Mouse (Mus musculus) CH12.LX (cell line): ENCODE results near the gene Bzw1. TPM values are rescaled to one million over a fixed set of nuclear protein-coding genes. Genes with fewer than 3 reads are reported as not detected.
A peak's percentile ranks its signal among the peaks of the same experiment; 100 is the strongest.

Experiments
- DNase-seq: peaks from one replicate; pipeline ENCODE4 v3.0.0-alpha.2; 2013; ENCODE audit errors: extremely low read depth
- H3K27ac ChIP-seq: 2 replicates; pipeline ENCODE4 v1.5.1; 2012; ENCODE audit warnings: low read depth, mild to moderate bottlenecking, control low read depth, moderate library complexity; ENCODE audit not compliant: insufficient read depth
- H3K27me3 ChIP-seq: replicated peaks from 2 replicates; pipeline ENCODE3; 2012; ENCODE audit warnings: inconsistent platforms
- H3K36me3 ChIP-seq, 2 experiments: replicated peaks in 1 of 2; 2 replicates each; pipeline versions ENCODE3 to v1.6.1; 2012; ENCODE audit warnings: inconsistent platforms in 1 of 2, low read length in 1 of 2, mild to moderate bottlenecking in 1 of 2, mixed read lengths in 1 of 2, moderate library complexity in 1 of 2; ENCODE audit not compliant: control insufficient read depth in 1 of 2, insufficient read depth in 1 of 2
- H3K4me1 ChIP-seq, 2 experiments: 2 replicates each; pipeline ENCODE4 v1.6.1; 2012; ENCODE audit warnings: inconsistent platforms in 1 of 2, moderate library complexity in 1 of 2; ENCODE audit not compliant: insufficient read depth in 2 of 2, control insufficient read depth in 1 of 2
- H3K4me2 ChIP-seq: 2 replicates; pipeline ENCODE4 v1.6.1; 2012; ENCODE audit warnings: low read depth, mild to moderate bottlenecking, control low read depth; ENCODE audit not compliant: poor library complexity, insufficient read depth, severe bottlenecking
- H3K4me3 ChIP-seq, 3 experiments: fragments of 150-350 bp in 1 of 3; sonication (generic) in 1 of 3; replicated peaks in 1 of 3; 2 replicates each; pipeline versions ENCODE3 to v1.5.1; 2011 to 2012; ENCODE audit warnings: low read depth in 2 of 3, low read length in 2 of 3, mild to moderate bottlenecking in 2 of 3, moderate library complexity in 2 of 3, control low read depth in 1 of 3, improper control_type of control experiment in 1 of 3, inconsistent platforms in 1 of 3, mixed read lengths in 1 of 3; ENCODE audit not compliant: poor library complexity in 1 of 3
- H3K79me2 ChIP-seq: replicated peaks from 2 replicates; pipeline ENCODE4 v1.6.1; 2012; ENCODE audit warnings: mild to moderate bottlenecking, moderate library complexity; ENCODE audit not compliant: control insufficient read depth, poor library complexity, insufficient read depth, severe bottlenecking; ENCODE audit errors: extremely low read depth
- H3K9ac ChIP-seq: 2 replicates; pipeline ENCODE4 v1.6.1; 2012; ENCODE audit warnings: low read depth, mild to moderate bottlenecking, control low read depth, moderate library complexity; ENCODE audit not compliant: insufficient read depth
- H3K9me3 ChIP-seq: replicated peaks from 2 replicates; pipeline ENCODE3; 2012; ENCODE audit warnings: low read length, inconsistent platforms, mixed read lengths
- CHD1 ChIP-seq: IDR thresholded peaks from 2 replicates; pipeline ENCODE4 v1.6.1; 2012; ENCODE audit warnings: low read depth, low read length, improper control_type of control experiment, inconsistent platforms
- CHD2 ChIP-seq: IDR thresholded peaks from 2 replicates; pipeline ENCODE4 v1.6.1; 2011; ENCODE audit warnings: low read length, improper control_type of control experiment
- CTCF ChIP-seq, 2 experiments: IDR thresholded peaks in 1 of 2; conservative IDR thresholded peaks in 1 of 2; 2 replicates each; pipeline ENCODE4 v1.5.1; 2011 to 2012; ENCODE audit warnings: low read depth in 2 of 2, low read length in 2 of 2, improper control_type of control experiment in 1 of 2, inconsistent platforms in 1 of 2, mild to moderate bottlenecking in 1 of 2, moderate library complexity in 1 of 2
- E2F4 ChIP-seq: IDR thresholded peaks from 2 replicates; pipeline ENCODE4 v1.6.1; 2011; ENCODE audit warnings: low read depth, low read length, improper control_type of control experiment; ENCODE audit not compliant: insufficient replicate concordance
- ELF1 ChIP-seq: IDR thresholded peaks from 2 replicates; pipeline ENCODE4 v1.6.1; 2014; ENCODE audit warnings: low read depth, mild to moderate bottlenecking, inconsistent platforms, low read length, improper control_type of control experiment
- EP300 ChIP-seq: IDR thresholded peaks from 2 replicates; pipeline ENCODE4 v1.6.1; 2011; ENCODE audit warnings: low read length, improper control_type of control experiment
- ETS1 ChIP-seq: conservative IDR thresholded peaks from 2 replicates; pipeline ENCODE4 v1.6.1; 2012; ENCODE audit warnings: low read depth, mild to moderate bottlenecking, inconsistent platforms, low read length, improper control_type of control experiment, moderate library complexity
- GABPA ChIP-seq: IDR thresholded peaks from 2 replicates; pipeline ENCODE4 v1.6.1; 2012; ENCODE audit warnings: low read depth, low read length, improper control_type of control experiment, inconsistent platforms; ENCODE audit not compliant: insufficient replicate concordance
- HCFC1 ChIP-seq: IDR thresholded peaks from 2 replicates; pipeline ENCODE4 v1.6.1; 2012; ENCODE audit warnings: low read depth, mild to moderate bottlenecking, inconsistent platforms, low read length, improper control_type of control experiment
- IRF4 ChIP-seq: IDR thresholded peaks from 2 replicates; pipeline ENCODE4 v1.6.1; 2014; ENCODE audit warnings: low read depth, mild to moderate bottlenecking, inconsistent platforms, low read length, improper control_type of control experiment
- JUND ChIP-seq: conservative IDR thresholded peaks from 2 replicates; pipeline ENCODE4 v1.6.1; 2011; ENCODE audit warnings: low read depth, low read length, improper control_type of control experiment
- KAT2A ChIP-seq: IDR thresholded peaks from 2 replicates; pipeline ENCODE4 v1.6.1; 2012; ENCODE audit warnings: low read length, improper control_type of control experiment, inconsistent platforms; ENCODE audit not compliant: insufficient replicate concordance
- MAZ ChIP-seq: IDR thresholded peaks from 2 replicates; pipeline ENCODE4 v1.6.1; 2012; ENCODE audit warnings: low read depth, mild to moderate bottlenecking, inconsistent platforms, low read length, improper control_type of control experiment, moderate library complexity
- MEF2A ChIP-seq: IDR thresholded peaks from 2 replicates; pipeline ENCODE4 v1.6.1; 2014; ENCODE audit warnings: low read depth, mild to moderate bottlenecking, inconsistent platforms, low read length, improper control_type of control experiment, borderline replicate concordance
- MXI1 ChIP-seq: IDR thresholded peaks from 2 replicates; pipeline ENCODE4 v1.6.1; 2011; ENCODE audit warnings: mild to moderate bottlenecking, low read depth, low read length, improper control_type of control experiment
- MYC ChIP-seq: IDR thresholded peaks from 2 replicates; pipeline ENCODE4 v1.6.1; 2011; ENCODE audit warnings: low read depth, mild to moderate bottlenecking, improper control_type of control experiment, low read length
- NELFE ChIP-seq: IDR thresholded peaks from 2 replicates; pipeline ENCODE4 v1.6.1; 2011; ENCODE audit warnings: low read depth, low read length, improper control_type of control experiment
- PAX5 ChIP-seq: IDR thresholded peaks from 2 replicates; pipeline ENCODE4 v1.6.1; 2012; ENCODE audit warnings: low read length, inconsistent platforms, mixed read lengths
- POLR2A ChIP-seq: IDR thresholded peaks from 2 replicates; pipeline ENCODE4 v1.6.1; 2011; ENCODE audit warnings: low read depth, mild to moderate bottlenecking, improper control_type of control experiment, low read length
- POLR2AphosphoS2 ChIP-seq: IDR thresholded peaks from 2 replicates; pipeline ENCODE4 v1.6.1; 2011; ENCODE audit warnings: low read depth, low read length, improper control_type of control experiment
- RAD21 ChIP-seq: IDR thresholded peaks from 2 replicates; pipeline ENCODE4 v1.6.1; 2011; ENCODE audit warnings: low read depth, mild to moderate bottlenecking, low read length, improper control_type of control experiment, moderate library complexity
- RCOR1 ChIP-seq: conservative IDR thresholded peaks from 2 replicates; pipeline ENCODE4 v1.6.1; 2012; ENCODE audit warnings: low read depth, mild to moderate bottlenecking, inconsistent platforms, low read length, improper control_type of control experiment
- SIN3A ChIP-seq: IDR thresholded peaks from 2 replicates; pipeline ENCODE4 v1.6.1; 2012; ENCODE audit warnings: low read length, improper control_type of control experiment, inconsistent platforms
- TCF12 ChIP-seq: IDR thresholded peaks from 2 replicates; pipeline ENCODE4 v1.6.1; 2014; ENCODE audit warnings: low read depth, mild to moderate bottlenecking, inconsistent platforms, low read length, improper control_type of control experiment
- UBTF ChIP-seq: IDR thresholded peaks from 2 replicates; pipeline ENCODE4 v1.6.1; 2012; ENCODE audit warnings: low read depth, mild to moderate bottlenecking, inconsistent platforms, low read length, improper control_type of control experiment, moderate library complexity
- USF1 ChIP-seq: IDR thresholded peaks from 2 replicates; pipeline ENCODE4 v1.6.1; 2014; ENCODE audit warnings: low read depth, mild to moderate bottlenecking, inconsistent platforms, low read length, improper control_type of control experiment
- USF2 ChIP-seq: conservative IDR thresholded peaks from 2 replicates; pipeline ENCODE4 v1.6.1; 2011; ENCODE audit warnings: low read depth, low read length, improper control_type of control experiment
- ZC3H11A ChIP-seq: IDR thresholded peaks from 2 replicates; pipeline ENCODE4 v1.6.1; 2012; ENCODE audit warnings: low read depth, mild to moderate bottlenecking, inconsistent platforms, low read length, improper control_type of control experiment
- ZKSCAN1 ChIP-seq: IDR thresholded peaks from 2 replicates; pipeline ENCODE4 v1.6.1; 2012; ENCODE audit warnings: low read depth, inconsistent platforms, low read length, improper control_type of control experiment, borderline replicate concordance
- ZMIZ1 ChIP-seq: IDR thresholded peaks from 2 replicates; pipeline ENCODE4 v1.6.1; 2012; ENCODE audit warnings: low read depth, mild to moderate bottlenecking, inconsistent platforms, low read length, improper control_type of control experiment
- ZNF384 ChIP-seq: IDR thresholded peaks from 2 replicates; pipeline ENCODE4 v1.6.1; 2012; ENCODE audit warnings: low read depth, low read length, improper control_type of control experiment, inconsistent platforms
- dilution Hi-C: fragments of 300-500 bp; cut with MboI; formaldehyde crosslinking; loops from 2 replicates; pipeline ENCODE4 v1.14.3; 2020; ENCODE audit warnings: low sequenced_read_pairs; ENCODE audit not compliant: extremely low pct_unique_long_range_greater_than_20kb, extremely low pct_ligation_motif_present
- in situ Hi-C: fragments of 300-500 bp; cut with MboI; formaldehyde crosslinking; loops from 3 replicates; pipeline ENCODE4 v1.14.3; 2019; ENCODE audit warnings: low sequenced_read_pairs, low pct_ligation_motif_present, low pct_unique_long_range_greater_than_20kb, mixed read lengths
- polyA plus RNA-seq: library from polyadenylated mRNA; unstranded; fragments of >175 nt; gene quantifications from 2 replicates; pipeline ENCODE4 v1.2.1, GENCODE M21; 2012; ENCODE audit warnings: low read depth; ENCODE audit not compliant: insufficient read length
- total RNA-seq, 2 experiments: library from RNA; depleted of rRNA; stranded (reverse); fragments of 300-350 nt in 1 of 2; fragments of >200 nt in 1 of 2; gene quantifications; 2 replicates each; pipeline ENCODE4 v1.2.3; 2012 to 2014

The Bzw1 gene
- total and polyA plus RNA-seq, 3 experiments, result 104 to 252 (median 225) TPM

- TF ChIP-seq RAD21 (no peak), USF2 (no peak), IRF4 (no peak), ETS1 (no peak)
- TF ChIP-seq, all 38 proteins: peak for 0
- Histone ChIP-seq H3K9ac (peak overlapping the region; percentile 60), H3K4me1 (peaks cover 5 to 24% of the 10 kb centered on the region in 2 experiments), H3K4me3 (peak overlapping the region; percentile 69 to 82 (median 74)), H3K4me2 (peak overlapping the region; percentile 81; the same call in 1 of the 2 replicates), H3K27ac (peak overlapping the region; percentile 69; the same call in 1 of the 2 replicates), H3K36me3 (peaks cover 33 to 66% of the 10 kb centered on the region in 2 experiments), H3K27me3 (no peaks in the 10 kb centered on the region), H3K79me2 (peaks cover 37% of the 10 kb centered on the region), H3K9me3 (no peaks in the 10 kb centered on the region)
- dilution Hi-C loops, result no loop called here
- in situ Hi-C loops, result no loop called here
- DNase-seq, result peak; percentile 15
Measured at GRCm38 (mm10) chr1:58444691-58445090, 52.0 kb downstream of the Bzw1 start.

- Histone ChIP-seq H3K4me1 (peaks cover 5 to 24% of the 10 kb centered on the region in 2 experiments), H3K79me2 (peaks cover 37% of the 10 kb centered on the region), H3K4me2 (peak within 1 kb of the TSS; percentile 81), H3K9ac (peak within 1 kb of the TSS; percentile 65), H3K27ac (peak within 1 kb of the TSS; percentile 69; the same call in 1 of the 2 replicates), H3K27me3 (no peaks in the 10 kb centered on the region), H3K36me3 (peaks cover 28 to 64% of the 10 kb centered on the region in 2 experiments), H3K4me3 (peak within 1 kb of the TSS; percentile 69 to 82 (median 74)), H3K9me3 (no peaks in the 10 kb centered on the region)
- dilution Hi-C loops, result no loop called here
- DNase-seq, result peak; percentile 95
- in situ Hi-C loops, result no loop called here
- peak; percentile 77 for TF ChIP-seq IRF4
- peak; percentile 81 for TF ChIP-seq MYC
- TF ChIP-seq TCF12, result peak; percentile 88
- no peak for TF ChIP-seq ZC3H11A
- no peak for TF ChIP-seq JUND
- TF ChIP-seq E2F4, result no peak
- TF ChIP-seq HCFC1, result peak; percentile 95
- peak; percentile 77 for TF ChIP-seq MXI1
- peak; percentile 91 for TF ChIP-seq KAT2A
- TF ChIP-seq MAZ, result peak; percentile 88
- peak; percentile 96 for TF ChIP-seq SIN3A
- TF ChIP-seq USF1, result no peak
- peak; percentile 90 for TF ChIP-seq NELFE
- TF ChIP-seq ZMIZ1, result peak; percentile 68; the same call in 1 of the 2 replicates
- TF ChIP-seq POLR2AphosphoS2, result peak; percentile 92; the same call in 1 of the 2 replicates
- peak; percentile 91 for TF ChIP-seq ELF1
- TF ChIP-seq ETS1, result 0 out of 2 replicates have a peak, but pooled peaks have one; percentile 31
- TF ChIP-seq CTCF (conservative IDR thresholded peaks at IDR 0.05 in 1 of 2, IDR thresholded peaks at IDR 0.05 in 1 of 2; ENCODE audit: low read depth in 2 of 2, low read length in 2 of 2), result no peak
- TF ChIP-seq USF2, result no peak
- no peak for TF ChIP-seq RCOR1
- TF ChIP-seq PAX5, result no peak
- TF ChIP-seq UBTF, result peak; percentile 80; the same call in 1 of the 2 replicates
- TF ChIP-seq GABPA, result peak; percentile 40; the same call in 1 of the 2 replicates
- no peak for TF ChIP-seq CHD1
- no peak for TF ChIP-seq EP300
- peak; percentile 79; the same call in 1 of the 2 replicates for TF ChIP-seq MEF2A
- TF ChIP-seq ZKSCAN1, result no peak
- TF ChIP-seq POLR2A, result peak; percentile 89
- TF ChIP-seq ZNF384, result no peak
- TF ChIP-seq CHD2, result peak; percentile 82
- TF ChIP-seq RAD21, result no peak
Measured at GRCm38 (mm10) chr1:58445143-58445722, 52.5 kb downstream of the Bzw1 start, which contains the start of the genes Nif3l1 and Ppil3. Nif3l1 (plus strand) TSS chr1:58445151. Ppil3 (minus strand) TSS chr1:58445486.
